Mouse (Mus musculus): ENCODE measurements around the gene Rgn.

The Rgn gene

DNA sequence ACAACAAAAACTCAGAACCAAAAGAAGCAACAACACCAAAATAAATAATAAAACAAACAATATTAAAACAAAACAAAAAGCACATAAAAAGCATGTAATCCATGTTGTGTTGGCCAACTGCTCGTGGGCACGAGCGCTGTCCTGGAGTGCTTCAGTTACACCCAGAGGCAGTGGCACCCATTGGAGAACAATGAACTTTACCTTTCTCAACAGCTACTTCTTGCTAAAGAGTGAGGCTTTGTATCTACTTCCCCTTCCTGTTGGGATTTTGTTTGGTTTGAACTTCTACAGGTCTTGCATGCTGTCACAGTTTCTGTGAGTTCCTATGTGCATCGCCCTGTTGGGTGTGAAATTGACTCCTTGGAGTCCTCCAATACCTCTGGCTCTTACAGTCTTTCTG, 58.9 kb downstream of the Rgn start:
- DNase-seq (ENCODE audit: low read depth, low spot score) = no peak
- no peaks in the 10 kb centered on the region for H3K27me3 ChIP-seq (ENCODE audit: control insufficient read depth, insufficient read depth, low read length, poor library complexity, severe bottlenecking)
- H3K36me3 ChIP-seq (ENCODE audit: control insufficient read depth, insufficient read depth, low read length, poor library complexity, severe bottlenecking) = no peaks in the 10 kb centered on the region
